Mouse (Mus musculus) c-Kit-positive CD71-negative TER-119-negative erythroid progenitor cells, embryonic 14.5 days (primary cell): ENCODE results near the gene Saa3.
"Not testable (repeated sequence)": the region's sequence is repeated elsewhere in the genome, so short reads cannot be mapped to it uniquely, and the experiment has no call there.

Experiments
- DNase-seq: peaks from one replicate; pipeline ENCODE4 v3.0.0-alpha.2; 2013; ENCODE audit warnings: low read depth

The Saa3 gene

GRCm38 (mm10) chr7:46715600-46715999 is at the start of gene Saa3:
TSS of gene Saa3 (minus strand) at chr7:46715700.
- no peak for DNase-seq

GRCm38 (mm10) chr7:46764672-46765071 is 49.2 kb upstream of the Saa3 start:
- no peak for DNase-seq

- no peak for DNase-seq
Measured at GRCm38 (mm10) chr7:46762601-46763000, 47.1 kb upstream of the Saa3 start.

GRCm38 (mm10) chr7:46761049-46761795 is 45.7 kb upstream of the Saa3 start:
- DNase-seq, result no peak

GRCm38 (mm10) chr7:46751490-46751889 is 36.0 kb upstream of the Saa3 start, which contains the start of gene Saa2:
TSS of gene Saa2 (plus strand) at chr7:46751790.
- no peak for DNase-seq

GRCm38 (mm10) chr7:46748459-46748858 is 33.0 kb upstream of the Saa3 start:
- no peak for DNase-seq

GRCm38 (mm10) chr7:46746381-46746780 is 30.9 kb upstream of the Saa3 start:
- DNase-seq, result no peak

- no peak for DNase-seq
Measured at GRCm38 (mm10) chr7:46745816-46746215, 30.3 kb upstream of the Saa3 start.

GRCm38 (mm10) chr7:46742880-46743279 is 27.4 kb upstream of the Saa3 start, which contains the start of gene Saa1:
TSS of gene Saa1 (minus strand) at chr7:46742980.
- DNase-seq, result not testable (repeated sequence)

GRCm38 (mm10) chr7:46740041-46740440 is 24.5 kb upstream of the Saa3 start:
- DNase-seq, result not testable (repeated sequence)

GRCm38 (mm10) chr7:46738561-46739460 is 23.3 kb upstream of the Saa3 start:
- no peak for DNase-seq

GRCm38 (mm10) chr7:46734983-46735382 is 19.5 kb upstream of the Saa3 start:
- DNase-seq, result no peak

GRCm38 (mm10) chr7:46732458-46732857 is 17.0 kb upstream of the Saa3 start, which contains the start of gene Saa4:
TSS of gene Saa4 (minus strand) at chr7:46732603.
- DNase-seq, result no peak

- DNase-seq, result no peak
Measured at GRCm38 (mm10) chr7:46727584-46727983, 12.1 kb upstream of the Saa3 start.

- DNase-seq, result no peak
Measured at GRCm38 (mm10) chr7:46724396-46724795, 8.9 kb upstream of the Saa3 start.

GRCm38 (mm10) chr7:46723849-46724248 is 8.3 kb upstream of the Saa3 start:
- DNase-seq, result no peak

GRCm38 (mm10) chr7:46723354-46723753 is 7.9 kb upstream of the Saa3 start:
- no peak for DNase-seq

GRCm38 (mm10) chr7:46720460-46720859 is 5.0 kb upstream of the Saa3 start:
- DNase-seq, result no peak

- no peak for DNase-seq
Measured at GRCm38 (mm10) chr7:46719526-46719925, 4.0 kb upstream of the Saa3 start.

GRCm38 (mm10) chr7:46718591-46719270 is 3.2 kb upstream of the Saa3 start:
- DNase-seq, result no peak

GRCm38 (mm10) chr7:46716897-46717296 is 1.4 kb upstream of the Saa3 start:
- DNase-seq, result no peak

- DNase-seq, result peak; percentile 72
Measured at GRCm38 (mm10) chr7:46714518-46714917, 982 bp downstream of the Saa3 start.
